Mouse (Mus musculus) erythroblast, embryonic 14.5 days (primary cell): ENCODE measurements around the gene Bag6.

Experiments used
- GATA1 ChIP-seq: IDR thresholded peaks from 2 replicates; pipeline ENCODE4 v1.6.1; 2012; ENCODE audit warnings: low read length, inconsistent platforms, mixed read lengths
- TAL1 ChIP-seq: IDR thresholded peaks from 3 replicates; pipeline ENCODE4 v1.6.1; 2012; ENCODE audit warnings: low read length, inconsistent platforms, mixed read lengths

DNA sequence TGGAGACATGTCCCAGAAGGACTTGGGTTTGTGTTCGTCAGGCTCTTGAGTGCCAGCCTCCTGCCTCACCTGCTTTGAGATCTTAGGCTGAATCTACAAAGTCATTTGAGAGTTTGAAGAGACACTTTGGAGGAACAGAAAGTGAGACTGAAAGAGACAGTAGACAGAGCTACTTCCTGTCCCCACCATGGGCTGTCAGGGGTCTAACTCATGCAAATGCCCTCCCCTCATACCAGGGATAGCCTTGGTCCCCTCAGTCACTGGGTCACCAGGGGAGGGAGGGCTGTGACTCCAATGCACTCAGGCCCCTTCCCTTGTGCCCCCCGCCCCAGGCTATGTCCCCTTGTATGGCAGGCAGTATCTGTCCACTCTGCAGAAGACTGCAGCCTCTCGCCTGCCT is 38.4 kb downstream of the Bag6 start:
- TF ChIP-seq GATA1 (no peak), TAL1 (no peak)
